Mouse (Mus musculus) G1E (cell line): ENCODE results near the gene Phf3.

Experiments
- CTCF ChIP-seq: IDR thresholded peaks from 2 replicates; pipeline ENCODE4 v1.5.1; 2012; ENCODE audit warnings: low read depth, low read length, inconsistent platforms, mixed read lengths
- GATA1 ChIP-seq: IDR thresholded peaks from 2 replicates; pipeline ENCODE4 v1.6.1; 2012; ENCODE audit warnings: borderline replicate concordance, low read length, inconsistent platforms, mixed read lengths
- POLR2AphosphoS5 ChIP-seq: IDR thresholded peaks from 2 replicates; pipeline ENCODE4 v1.6.1; 2012; ENCODE audit warnings: low read depth, low read length, inconsistent platforms; ENCODE audit not compliant: insufficient replicate concordance
- TAL1 ChIP-seq: conservative IDR thresholded peaks from 2 replicates; pipeline ENCODE4 v1.6.1; 2012; ENCODE audit warnings: low read depth, low read length, inconsistent platforms, mixed read lengths

GRCm38 (mm10) chr1:30808101-30808699, 65.5 kb downstream of the Phf3 start:
- no peak for TF ChIP-seq CTCF
- no peak for TF ChIP-seq GATA1
- no peak for TF ChIP-seq POLR2AphosphoS5
- TF ChIP-seq TAL1, result no peak
